Mouse (Mus musculus) lung, postnatal 0 days (tissue): Measurements from ENCODE around the gene Ndufb8.

Experiments
- CTCF ChIP-seq: IDR thresholded peaks from 2 replicates; pipeline ENCODE4 v1.5.1; 2016; ENCODE audit warnings: antibody characterized with exemption, mild to moderate bottlenecking
- EP300 ChIP-seq: IDR thresholded peaks from 2 replicates; pipeline ENCODE4 v1.6.1; 2016; ENCODE audit warnings: antibody characterized with exemption, mild to moderate bottlenecking, control low read depth

DNA sequence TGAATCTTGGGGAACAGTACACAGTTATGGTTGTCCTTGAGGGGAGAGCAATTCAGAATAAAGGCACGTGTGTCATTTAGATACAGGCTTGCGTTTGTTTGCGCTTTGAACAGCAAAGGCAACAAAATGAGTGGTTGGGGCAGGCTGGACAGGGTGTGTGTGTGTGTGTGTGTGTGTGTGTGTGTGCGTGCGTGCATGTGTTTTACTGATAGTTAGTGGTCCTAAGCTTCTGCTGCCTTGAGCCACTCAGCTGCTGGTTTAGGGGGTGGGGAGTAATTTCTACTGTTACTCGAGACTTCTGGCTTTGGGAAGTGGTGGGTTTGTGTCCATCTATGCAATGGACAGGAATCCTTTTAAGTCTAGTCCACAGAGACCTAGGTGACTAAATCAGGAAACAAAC, 56.3 kb downstream of the Ndufb8 start:
- TF ChIP-seq CTCF = no peak
- TF ChIP-seq EP300 = no peak
